Mouse (Mus musculus) liver, postnatal 0 days (tissue): ENCODE measurements around the gene Zfp609.

Source experiments
- CTCF ChIP-seq: sonication (generic); IDR thresholded peaks from 2 replicates; pipeline ENCODE4 v1.5.1; 2016; ENCODE audit warnings: antibody characterized with exemption, low read depth
- EP300 ChIP-seq: IDR thresholded peaks from 2 replicates; pipeline ENCODE4 v1.6.1; 2016; ENCODE audit warnings: antibody characterized with exemption, low read depth, mild to moderate bottlenecking

DNA sequence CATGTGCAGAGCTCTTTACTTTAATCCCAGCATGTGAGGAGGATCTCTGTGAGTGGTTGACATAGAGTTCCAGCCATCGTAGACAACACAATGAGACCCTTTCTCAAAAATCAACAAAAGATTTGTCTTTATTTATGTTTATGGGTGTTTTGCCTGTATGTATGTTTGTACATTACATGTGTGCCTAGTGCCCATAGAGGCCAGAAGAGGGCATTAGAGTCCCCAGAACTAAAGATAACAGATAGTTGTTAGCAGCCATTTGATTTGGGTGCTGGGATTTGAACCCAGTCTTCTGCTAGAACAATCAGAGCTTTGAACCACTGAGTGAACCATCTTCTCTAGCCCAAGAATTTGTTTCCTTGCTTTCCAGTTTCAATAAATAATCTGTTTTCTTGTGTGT lies 72.2 kb downstream of the Zfp609 start:
- TF ChIP-seq CTCF, result no peak
- no peak for TF ChIP-seq EP300
